Mouse (Mus musculus): ENCODE results near the gene Shroom3. TPM values are rescaled to one million over a fixed set of nuclear protein-coding genes. Genes with fewer than 3 reads are reported as not detected.

The Shroom3 gene
- 4.7 and 6.2 TPM in 2 replicates for polyA plus RNA-seq (2016; fragmentation: Nextera tagmentation; extraction: Ambion mirVana)

DNA sequence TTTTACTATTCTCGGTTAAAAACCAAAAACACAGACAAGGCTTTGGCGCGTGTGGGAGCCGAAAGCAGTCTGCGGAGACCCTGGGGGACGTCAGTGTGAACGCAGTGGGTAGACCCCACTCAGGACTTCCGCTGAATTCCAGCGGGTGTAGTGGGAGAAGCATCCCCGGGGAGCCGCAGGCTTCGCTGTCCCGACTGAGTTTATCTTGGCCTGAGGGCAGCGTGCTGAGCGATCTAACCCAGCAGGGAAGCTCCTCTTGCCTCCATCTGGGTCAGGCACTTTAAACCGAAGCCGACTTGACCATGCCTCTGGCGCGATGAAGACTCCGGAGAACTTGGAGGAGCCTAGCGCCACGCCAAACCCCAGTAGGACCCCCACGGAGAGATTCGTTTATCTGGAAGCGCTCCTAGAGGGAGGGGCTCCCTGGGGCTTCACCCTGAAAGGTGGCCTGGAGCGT lies at the start of gene Shroom3:
Gene Shroom3, plus strand, starts transcription at position 85 of the 457 bp plus-strand sequence.
- H3K27me3 ChIP-seq (replicated peaks): no peaks in the 10 kb centered on the region
- H3K9ac ChIP-seq: peak within 1 kb of the TSS; percentile 64
- H3K36me3 ChIP-seq: no peaks in the 10 kb centered on the region
- no peaks in the 10 kb centered on the region for H3K9me3 ChIP-seq
- H3K4me1 ChIP-seq: no peaks in the 10 kb centered on the region
- peak within 1 kb of the TSS; percentile 92 for H3K4me2 ChIP-seq (replicated peaks)
- WGBS: under 1% methylated on average over 26 of the region's 26 CpGs
- ATAC-seq (ENCODE audit: low FRiP score, low read depth): peak; percentile 22; the same call in 1 of the 2 replicates
- H3K27ac ChIP-seq: no peak within 1 kb of the TSS
- H3K4me3 ChIP-seq: peak within 1 kb of the TSS; percentile 48

DNA sequence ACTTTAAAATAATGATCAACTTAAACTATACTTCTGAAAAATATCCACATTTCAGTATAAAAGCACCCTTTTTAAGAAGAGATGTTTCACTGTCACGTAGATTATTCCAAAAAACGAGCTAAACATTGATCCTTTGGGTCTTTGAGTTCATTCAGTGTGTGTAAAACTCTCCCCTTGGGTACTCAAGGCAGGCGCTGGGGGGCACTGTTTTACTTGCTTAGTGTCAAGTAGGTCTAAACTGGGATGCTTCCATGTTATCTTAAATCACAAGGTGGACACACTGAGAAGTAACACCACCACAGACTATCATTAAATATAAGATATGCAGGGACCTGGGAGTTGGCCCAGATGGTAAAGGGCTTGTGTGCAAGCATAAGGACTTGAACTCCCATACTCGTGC lies 49.7 kb upstream of the Shroom3 start:
- H3K9ac ChIP-seq: no peak overlapping the region
- H3K4me1 ChIP-seq: no peaks in the 10 kb centered on the region
- H3K9me3 ChIP-seq: no peaks in the 10 kb centered on the region
- no peak overlapping the region for H3K27ac ChIP-seq
- no peaks in the 10 kb centered on the region for H3K27me3 ChIP-seq (replicated peaks)
- WGBS: 58% methylated on average over 4 of the region's 4 CpGs
- no peaks in the 10 kb centered on the region for H3K36me3 ChIP-seq
- no peak overlapping the region for H3K4me3 ChIP-seq
- ATAC-seq (ENCODE audit: low FRiP score, low read depth): no peak
- no peak overlapping the region for H3K4me2 ChIP-seq (replicated peaks)

DNA sequence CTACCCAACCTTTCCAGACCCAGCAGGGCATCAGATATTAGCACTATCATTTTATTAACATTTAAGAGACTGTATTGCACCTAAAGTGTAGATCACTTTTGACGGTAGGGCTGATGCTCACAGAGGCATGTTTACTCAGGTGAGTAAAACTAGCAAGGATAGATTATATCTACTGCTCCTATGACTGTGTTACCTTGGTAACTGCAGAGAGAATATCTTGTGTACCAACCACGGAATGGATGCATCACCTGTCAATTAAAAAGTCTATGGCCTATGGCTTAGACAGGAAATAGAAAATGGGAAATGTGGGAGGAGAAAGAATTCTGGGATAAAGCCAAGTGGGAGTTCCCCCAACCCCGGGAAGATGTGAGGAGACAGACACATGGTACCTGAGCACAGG lies 48.3 kb upstream of the Shroom3 start:
- 79% methylated on average over 3 of the region's 3 CpGs for WGBS
- ATAC-seq (ENCODE audit: low FRiP score, low read depth): no peak

DNA sequence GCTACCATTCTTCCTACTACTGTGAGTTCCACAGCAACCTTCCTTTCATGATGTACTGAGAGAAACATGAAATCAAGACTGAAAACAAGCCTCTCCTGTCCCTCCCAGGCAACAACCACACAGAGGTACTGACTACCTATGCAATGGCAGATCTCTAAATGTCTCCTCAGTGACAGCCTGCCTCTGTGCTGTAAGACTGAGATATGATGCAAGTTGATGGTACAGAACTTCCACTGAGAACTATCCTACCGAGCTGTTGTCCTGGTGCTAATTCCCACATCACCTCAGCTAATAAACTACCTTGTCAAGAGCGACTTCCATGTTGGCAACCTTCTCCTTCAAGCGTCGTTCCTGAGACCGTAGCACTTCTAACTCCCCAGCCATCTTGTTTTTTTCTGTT lies 47.3 kb upstream of the Shroom3 start:
- WGBS: 82% methylated on average over 5 of the region's 5 CpGs
- no peak for ATAC-seq (ENCODE audit: low FRiP score, low read depth)
- no peak overlapping the region for H3K4me3 ChIP-seq

More for the DNA sequence above, 48.3 kb upstream of the Shroom3 start:
- no peaks in the 10 kb centered on the region for H3K4me1 ChIP-seq
- no peak overlapping the region for H3K9ac ChIP-seq
- no peak overlapping the region for H3K4me2 ChIP-seq (replicated peaks)
- no peaks in the 10 kb centered on the region for H3K9me3 ChIP-seq
- H3K36me3 ChIP-seq: no peaks in the 10 kb centered on the region
- H3K4me3 ChIP-seq: no peak overlapping the region
- H3K27me3 ChIP-seq (replicated peaks): no peaks in the 10 kb centered on the region
- no peak overlapping the region for H3K27ac ChIP-seq

DNA sequence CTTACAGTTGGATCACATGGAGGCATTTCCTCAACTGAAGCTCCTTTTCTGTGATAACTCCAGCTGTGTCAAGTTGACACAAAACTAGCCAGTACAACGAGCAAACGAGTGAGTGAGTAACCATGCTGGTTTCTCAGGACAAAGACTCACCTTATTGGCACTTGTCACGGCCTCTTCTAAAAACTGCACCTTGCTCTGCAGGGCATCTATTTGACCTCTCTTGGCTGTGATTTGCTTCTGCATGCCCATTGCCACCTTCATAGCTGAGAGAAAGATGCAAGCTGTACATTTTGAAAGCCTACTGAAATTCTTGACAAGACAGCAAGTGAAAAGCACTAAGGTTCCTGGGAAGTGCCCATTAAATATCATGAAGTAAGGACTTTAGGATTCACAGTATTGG lies 42.4 kb upstream of the Shroom3 start:
- no peak overlapping the region for H3K4me3 ChIP-seq
- H3K27ac ChIP-seq: no peak overlapping the region
- 86% methylated on average over 3 of the region's 3 CpGs for WGBS
- no peaks in the 10 kb centered on the region for H3K9me3 ChIP-seq
- no peaks in the 10 kb centered on the region for H3K4me1 ChIP-seq
- no peak for ATAC-seq (ENCODE audit: low FRiP score, low read depth)
- H3K4me2 ChIP-seq (replicated peaks): no peak overlapping the region
- no peaks in the 10 kb centered on the region for H3K27me3 ChIP-seq (replicated peaks)
- no peak overlapping the region for H3K9ac ChIP-seq
- H3K36me3 ChIP-seq: no peaks in the 10 kb centered on the region

More for the DNA sequence above, 47.3 kb upstream of the Shroom3 start:
- Histone ChIP-seq H3K9me3 (no peaks in the 10 kb centered on the region), H3K4me2 (replicated peaks) (no peak overlapping the region), H3K9ac (no peak overlapping the region), H3K36me3 (no peaks in the 10 kb centered on the region), H3K4me1 (no peaks in the 10 kb centered on the region), H3K27me3 (replicated peaks) (no peaks in the 10 kb centered on the region), H3K27ac (no peak overlapping the region)

DNA sequence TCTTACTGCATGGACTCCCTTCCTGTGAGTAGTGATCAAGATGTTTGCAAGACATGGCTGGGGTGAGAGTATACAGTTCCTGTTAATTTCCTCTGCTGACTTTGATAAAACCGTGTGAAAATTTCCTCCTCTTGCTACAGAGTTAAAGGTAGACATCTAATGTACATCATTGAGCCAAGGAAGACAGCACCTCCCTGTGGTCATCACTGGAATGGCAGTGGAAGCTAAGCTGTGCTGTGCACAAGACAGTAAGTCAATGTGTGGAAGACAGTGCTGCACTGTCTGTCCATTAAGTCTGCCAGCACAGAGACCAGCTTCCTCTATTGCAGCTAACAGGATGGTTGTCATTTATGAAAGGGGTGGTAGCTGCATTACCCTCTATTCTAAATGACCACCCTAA lies 27.0 kb upstream of the Shroom3 start:
- H3K9me3 ChIP-seq: no peaks in the 10 kb centered on the region
- no peak overlapping the region for H3K4me3 ChIP-seq
- H3K27ac ChIP-seq: no peak overlapping the region
- no peaks in the 10 kb centered on the region for H3K27me3 ChIP-seq (replicated peaks)
- H3K4me2 ChIP-seq (replicated peaks): no peak overlapping the region
- 4% methylated on average over 1 of the region's 1 CpGs for WGBS
- no peaks in the 10 kb centered on the region for H3K36me3 ChIP-seq
- H3K9ac ChIP-seq: no peak overlapping the region
- no peaks in the 10 kb centered on the region for H3K4me1 ChIP-seq
- ATAC-seq (ENCODE audit: low FRiP score, low read depth): no peak; the same call in 1 of the 2 replicates

DNA sequence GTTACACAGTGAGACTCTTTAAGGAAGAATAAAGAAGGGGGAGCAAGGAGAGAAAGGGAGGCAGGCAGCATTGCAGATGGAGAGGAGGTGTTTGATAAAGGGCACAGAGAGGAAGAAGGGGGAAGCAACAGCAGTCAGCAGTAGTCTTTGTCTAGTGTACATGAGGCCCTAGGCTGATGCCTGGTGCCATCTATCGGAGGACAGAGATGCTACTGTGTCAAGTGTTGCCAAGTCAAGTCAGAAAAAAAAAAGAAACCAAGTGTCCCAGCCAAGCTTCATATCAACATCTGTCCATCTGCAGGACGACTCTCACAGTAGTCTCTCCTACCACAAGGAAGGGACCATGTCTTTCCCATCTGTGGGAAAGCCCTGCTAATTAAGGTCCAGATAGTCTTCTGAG lies 18.9 kb upstream of the Shroom3 start:
- Histone ChIP-seq H3K36me3 (no peaks in the 10 kb centered on the region), H3K4me2 (replicated peaks) (no peak overlapping the region), H3K9ac (no peak overlapping the region), H3K4me1 (no peaks in the 10 kb centered on the region), H3K27me3 (replicated peaks) (no peaks in the 10 kb centered on the region), H3K4me3 (no peak overlapping the region), H3K27ac (no peak overlapping the region), H3K9me3 (no peaks in the 10 kb centered on the region)
- ATAC-seq (ENCODE audit: low FRiP score, low read depth): no peak
- WGBS: 74% methylated on average over 2 of the region's 2 CpGs

DNA sequence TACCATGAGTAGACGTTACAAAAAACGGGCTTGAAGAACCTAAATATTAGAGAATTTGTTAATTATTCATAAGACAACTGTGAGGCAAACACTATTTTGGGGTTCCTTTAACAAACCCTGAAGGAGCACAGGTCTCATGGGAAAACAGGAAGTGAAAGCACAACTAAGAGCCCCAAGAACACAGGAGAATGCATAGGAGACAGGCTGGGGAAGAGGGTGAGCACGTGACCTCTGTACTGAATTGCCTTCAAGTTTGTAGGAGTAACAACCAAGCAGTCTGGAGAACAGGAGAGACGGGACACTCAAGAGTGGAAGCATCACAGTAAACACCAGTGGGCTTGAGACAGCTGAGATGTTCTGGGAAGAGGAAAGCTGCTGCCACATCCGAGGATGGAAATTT lies 16.4 kb upstream of the Shroom3 start:
- Histone ChIP-seq H3K4me3 (no peak overlapping the region), H3K36me3 (no peaks in the 10 kb centered on the region), H3K27me3 (replicated peaks) (no peaks in the 10 kb centered on the region), H3K27ac (no peak overlapping the region), H3K9me3 (no peaks in the 10 kb centered on the region), H3K4me1 (no peaks in the 10 kb centered on the region), H3K4me2 (replicated peaks) (no peak overlapping the region), H3K9ac (no peak overlapping the region)
- WGBS: 85% methylated on average over 5 of the region's 5 CpGs
- ATAC-seq (ENCODE audit: low FRiP score, low read depth): no peak

DNA sequence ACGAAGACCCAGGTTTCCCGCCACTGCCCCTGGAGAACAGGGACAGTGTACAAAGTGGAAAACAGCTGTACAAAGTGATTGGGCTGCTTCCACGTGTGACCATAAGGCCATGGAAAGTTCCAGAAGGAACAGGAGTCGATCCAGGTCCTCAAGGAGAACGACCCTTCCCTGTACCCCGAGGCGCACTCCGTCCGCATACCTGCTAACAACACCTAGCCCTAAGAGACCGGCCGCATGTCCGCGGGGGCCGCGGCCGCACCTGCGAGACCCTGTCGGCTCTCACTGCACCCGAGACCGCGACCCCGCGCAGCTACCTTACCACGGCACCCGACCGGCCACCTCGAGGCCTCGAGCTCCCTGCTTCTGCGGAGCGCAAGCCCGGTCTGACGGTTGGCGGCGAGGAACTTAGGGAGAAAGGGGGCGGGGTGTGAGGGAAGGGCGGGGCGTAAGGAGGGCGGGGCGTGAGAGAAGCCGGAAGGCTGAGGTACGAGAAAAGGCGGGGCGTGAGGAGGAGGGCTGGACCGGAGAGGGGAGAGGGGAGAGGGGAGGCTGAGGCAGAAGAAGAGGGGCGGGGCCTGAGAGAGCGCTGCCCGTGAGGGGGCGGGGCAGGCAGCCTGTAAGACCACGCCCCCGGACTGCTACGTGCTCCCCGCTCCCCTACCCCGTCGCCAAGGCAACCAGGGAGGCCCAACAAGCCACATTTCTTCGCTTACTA lies 8.2 kb upstream of the Shroom3 start, which contains the start of gene Ccdc158:
Gene Ccdc158, minus strand, starts transcription at position 413 of the 715 bp plus-strand sequence.
- Histone ChIP-seq H3K4me1 (peaks cover 6% of the 10 kb centered on the region), H3K4me3 (peak within 1 kb of the TSS; percentile 36), H3K4me2 (replicated peaks) (peak within 1 kb of the TSS; percentile 73), H3K36me3 (no peaks in the 10 kb centered on the region), H3K27ac (no peak within 1 kb of the TSS), H3K9me3 (no peaks in the 10 kb centered on the region), H3K27me3 (replicated peaks) (no peaks in the 10 kb centered on the region), H3K9ac (0 out of 2 replicates have a peak within 1 kb of the TSS, but pooled peaks have one; percentile 21)
- WGBS: 17% methylated on average over 47 of the region's 55 CpGs
- peak; percentile 92 for ATAC-seq (ENCODE audit: low FRiP score, low read depth)

DNA sequence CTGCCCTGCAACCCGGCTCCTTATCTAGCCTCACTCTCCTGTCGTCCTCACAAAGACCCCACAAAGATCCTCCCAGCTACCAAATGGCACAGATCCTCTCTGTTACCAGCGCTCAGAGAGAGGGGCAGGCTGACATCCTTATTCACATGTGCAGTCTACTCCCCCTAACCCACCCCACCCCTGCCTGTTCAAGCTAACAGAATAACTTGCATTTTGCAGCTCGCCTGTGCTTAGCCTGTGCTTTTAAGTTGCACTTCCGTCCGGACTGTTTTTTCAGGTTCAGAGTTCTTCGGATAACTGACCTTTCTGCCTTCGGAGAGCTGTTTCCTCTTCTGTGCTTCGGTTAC lies 7.7 kb upstream of the Shroom3 start:
- Histone ChIP-seq H3K4me3 (peak overlapping the region; percentile 36), H3K27ac (no peak overlapping the region), H3K9me3 (no peaks in the 10 kb centered on the region), H3K4me1 (peaks cover 6% of the 10 kb centered on the region), H3K4me2 (replicated peaks) (peak overlapping the region; percentile 73), H3K36me3 (no peaks in the 10 kb centered on the region), H3K9ac (0 out of 2 replicates have a peak overlapping the region, but pooled peaks have one; percentile 21), H3K27me3 (replicated peaks) (no peaks in the 10 kb centered on the region)
- peak; percentile 10; the same call in 1 of the 2 replicates for ATAC-seq (ENCODE audit: low FRiP score, low read depth)
- 1% methylated on average over 9 of the region's 9 CpGs for WGBS

DNA sequence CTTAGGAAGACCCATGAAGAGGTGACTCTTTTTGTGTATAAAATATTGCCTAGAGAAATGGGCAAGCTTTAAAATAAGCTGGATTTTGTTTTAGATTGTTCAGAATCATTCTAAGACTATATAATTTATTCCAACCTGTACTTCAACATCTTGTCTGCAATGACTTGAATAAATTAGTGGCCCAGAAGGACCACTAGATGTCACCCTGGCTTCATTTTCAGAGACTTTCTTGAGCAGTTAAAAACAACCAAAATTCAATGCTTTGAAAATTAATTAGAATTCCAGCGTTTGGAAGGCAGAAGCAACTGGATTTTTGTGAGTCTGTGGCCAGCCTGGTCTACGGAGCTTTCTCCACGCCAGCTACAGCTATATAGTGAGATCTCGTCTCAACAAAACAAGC lies 3.8 kb upstream of the Shroom3 start:
- 37% methylated on average over 4 of the region's 4 CpGs for WGBS
- Histone ChIP-seq H3K4me1 (peaks cover 6% of the 10 kb centered on the region), H3K4me2 (replicated peaks) (no peak overlapping the region), H3K9me3 (no peaks in the 10 kb centered on the region), H3K36me3 (no peaks in the 10 kb centered on the region), H3K9ac (no peak overlapping the region), H3K27me3 (replicated peaks) (no peaks in the 10 kb centered on the region), H3K27ac (no peak overlapping the region), H3K4me3 (no peak overlapping the region)
- no peak for ATAC-seq (ENCODE audit: low FRiP score, low read depth)

DNA sequence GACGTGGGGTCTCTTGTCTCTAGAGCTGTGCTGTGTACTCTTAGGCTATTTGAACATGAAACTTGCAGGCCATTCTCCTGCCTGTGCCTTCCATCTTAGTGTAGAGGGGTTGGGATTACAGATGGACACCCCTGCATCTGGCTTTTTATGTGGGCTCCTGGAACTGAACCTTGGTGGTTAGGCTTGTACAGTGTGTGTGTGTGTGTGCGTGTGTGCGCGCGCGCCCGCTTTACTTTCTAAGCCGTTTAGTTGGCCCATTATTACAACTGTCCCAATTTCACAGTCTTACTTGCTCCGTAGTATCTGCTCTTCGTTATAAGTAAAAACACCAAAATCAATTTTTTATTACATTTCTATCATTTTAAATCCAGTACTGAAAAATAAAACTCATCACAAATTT lies 1.4 kb upstream of the Shroom3 start:
- 84% methylated on average over 10 of the region's 10 CpGs for WGBS

More for the DNA sequence above, 1.4 kb upstream of the Shroom3 start:
- ATAC-seq (ENCODE audit: low FRiP score, low read depth): no peak
- Histone ChIP-seq H3K4me1 (no peaks in the 10 kb centered on the region), H3K4me3 (no peak overlapping the region), H3K36me3 (no peaks in the 10 kb centered on the region), H3K4me2 (replicated peaks) (no peak overlapping the region), H3K27ac (no peak overlapping the region), H3K9me3 (no peaks in the 10 kb centered on the region), H3K9ac (no peak overlapping the region), H3K27me3 (replicated peaks) (no peaks in the 10 kb centered on the region)
